Mouse (Mus musculus): Measurements from ENCODE around the gene Hist1h2bg. TPM values are rescaled to one million over a fixed set of nuclear protein-coding genes. Genes with fewer than 3 reads are reported as not detected.
"Not testable (repeated sequence)": the region's sequence is repeated elsewhere in the genome, so short reads cannot be mapped to it uniquely, and the experiment has no call there.

The Hist1h2bg gene
- polyA plus RNA-seq, 1 experiment, result 9.9 TPM

DNA sequence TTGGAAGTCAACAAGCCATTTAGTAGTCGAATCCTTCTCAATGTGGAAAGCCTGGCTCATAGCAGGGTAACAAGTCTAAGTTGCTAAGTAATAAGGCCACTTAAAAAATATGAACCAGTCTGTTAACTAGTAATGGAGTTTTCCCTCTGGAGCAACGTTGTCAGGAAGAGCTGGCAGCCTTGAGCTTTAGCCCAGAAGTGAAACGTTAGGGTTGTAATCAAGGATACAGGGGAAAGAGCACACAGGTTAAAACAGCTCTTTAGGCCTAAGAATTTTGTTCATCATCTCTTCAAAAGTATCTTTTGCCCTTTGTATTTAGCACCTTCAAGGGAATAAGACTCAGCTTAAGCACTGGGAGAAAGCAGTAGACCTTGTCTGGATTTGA, 20.4 kb upstream of the Hist1h2bg start:
- H3K36me3 ChIP-seq (ENCODE audit: control insufficient read depth, insufficient read depth), result no peaks in the 10 kb centered on the region

GRCm38 (mm10) chr13:23551146-23551834, 19.9 kb upstream of the Hist1h2bg start, which contains the start of gene Hist1h4f:
Gene Hist1h4f (minus strand): TSS chr13:23551648.
- not testable (repeated sequence) for H3K27me3 ChIP-seq (ENCODE audit: control insufficient read depth, insufficient read depth, insufficient read length)
- H3K4me3 ChIP-seq (ENCODE audit: insufficient read depth, poor library complexity, severe bottlenecking), result peak within 1 kb of the TSS; percentile 7
- peak; percentile 30 for TF ChIP-seq CEBPB (IDR thresholded peaks at IDR 0.05; ENCODE audit: low read depth)

More for the DNA sequence above, 20.4 kb upstream of the Hist1h2bg start:
- TF ChIP-seq MYOG (IDR thresholded peaks at IDR 0.05; ENCODE audit: control insufficient read depth, extremely low read depth, insufficient read length), result no peak
- TF ChIP-seq FOSL1 (IDR thresholded peaks at IDR 0.05; ENCODE audit: insufficient read depth, low read length, poor library complexity, severe bottlenecking), result no peak
- no peak for TF ChIP-seq MYOD1 (IDR thresholded peaks at IDR 0.05; ENCODE audit: control insufficient read depth, insufficient read length, low read depth)
- no peak for TF ChIP-seq USF1 (IDR thresholded peaks at IDR 0.05; ENCODE audit: low read depth)
- no peak for TF ChIP-seq MAX (IDR thresholded peaks at IDR 0.05)
- TF ChIP-seq CEBPB (IDR thresholded peaks at IDR 0.05; ENCODE audit: low read depth), result no peak
- TF ChIP-seq CTCF (IDR thresholded peaks at IDR 0.05; ENCODE audit: control insufficient read depth, insufficient read depth, insufficient read length), result no peak
- Histone ChIP-seq H3ac (ENCODE audit: control insufficient read depth, insufficient read length, low read depth) (peak overlapping the region; percentile 48), H3K27me3 (ENCODE audit: control insufficient read depth, insufficient read depth, insufficient read length) (no peaks in the 10 kb centered on the region), H3K79me2 (ENCODE audit: control insufficient read depth, insufficient read depth) (no peaks in the 10 kb centered on the region), H3K4me3 (ENCODE audit: insufficient read depth, poor library complexity, severe bottlenecking) (peak overlapping the region; percentile 7), H3K79me3 (ENCODE audit: low read depth) (no peaks in the 10 kb centered on the region)

GRCm38 (mm10) chr13:23551931-23552914, 19.0 kb upstream of the Hist1h2bg start:
- Histone ChIP-seq H3K27me3 (ENCODE audit: control insufficient read depth, insufficient read depth, insufficient read length) (no peaks in the 10 kb centered on the region), H3K79me2 (ENCODE audit: control insufficient read depth, insufficient read depth) (no peaks in the 10 kb centered on the region), H3K36me3 (ENCODE audit: control insufficient read depth, insufficient read depth) (no peaks in the 10 kb centered on the region), H3ac (ENCODE audit: control insufficient read depth, insufficient read length, low read depth) (no peak overlapping the region), H3K79me3 (ENCODE audit: low read depth) (no peaks in the 10 kb centered on the region), H3K4me3 (ENCODE audit: insufficient read depth, poor library complexity, severe bottlenecking) (no peak overlapping the region)
- TF ChIP-seq FOSL1 (IDR thresholded peaks at IDR 0.05; ENCODE audit: insufficient read depth, low read length, poor library complexity, severe bottlenecking) (no peak), CTCF (IDR thresholded peaks at IDR 0.05; ENCODE audit: control insufficient read depth, insufficient read depth, insufficient read length) (no peak), USF1 (IDR thresholded peaks at IDR 0.05; ENCODE audit: low read depth) (no peak), MYOD1 (IDR thresholded peaks at IDR 0.05; ENCODE audit: control insufficient read depth, insufficient read length, low read depth) (no peak), MAX (IDR thresholded peaks at IDR 0.05) (no peak), MYOG (IDR thresholded peaks at IDR 0.05; ENCODE audit: control insufficient read depth, extremely low read depth, insufficient read length) (no peak), CEBPB (IDR thresholded peaks at IDR 0.05; ENCODE audit: low read depth) (no peak)

More at GRCm38 (mm10) chr13:23551146-23551834, 19.9 kb upstream of the Hist1h2bg start, which contains the start of gene Hist1h4f:
- not testable (repeated sequence) for H3K79me2 ChIP-seq (ENCODE audit: control insufficient read depth, insufficient read depth); H3K79me3 ChIP-seq (ENCODE audit: low read depth); H3K36me3 ChIP-seq (ENCODE audit: control insufficient read depth, insufficient read depth)
- H3ac ChIP-seq (ENCODE audit: control insufficient read depth, insufficient read length, low read depth), result peak within 1 kb of the TSS; percentile 48

DNA sequence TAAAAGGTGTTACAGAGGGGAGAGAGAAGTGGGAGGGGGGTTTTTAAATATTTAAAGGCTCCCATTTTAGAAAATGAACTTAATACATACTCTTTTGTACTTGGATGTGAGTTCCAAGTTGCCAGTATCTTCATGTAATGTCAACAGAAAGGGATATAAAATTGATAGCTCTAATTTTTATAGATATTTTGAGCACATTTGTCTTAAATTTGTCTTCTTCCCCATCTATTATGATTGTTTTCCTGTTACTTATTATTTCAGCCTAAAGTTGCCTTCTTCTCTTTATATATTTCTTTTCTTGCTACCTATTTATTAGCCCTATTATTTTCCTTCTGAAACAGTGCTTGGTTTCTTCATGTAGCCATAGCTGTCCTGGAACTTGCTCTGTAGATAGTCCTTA, 18.2 kb upstream of the Hist1h2bg start, which contains the start of gene Hist1h1d:
TSS of gene Hist1h1d (plus strand) at position 301 of the 400 bp plus-strand sequence.
- Histone ChIP-seq H3ac (ENCODE audit: control insufficient read depth, insufficient read length, low read depth) (no peak within 1 kb of the TSS), H3K27me3 (ENCODE audit: control insufficient read depth, insufficient read depth, insufficient read length) (no peaks in the 10 kb centered on the region), H3K79me2 (ENCODE audit: control insufficient read depth, insufficient read depth) (no peaks in the 10 kb centered on the region), H3K79me3 (ENCODE audit: low read depth) (no peaks in the 10 kb centered on the region), H3K4me3 (ENCODE audit: insufficient read depth, poor library complexity, severe bottlenecking) (no peak within 1 kb of the TSS), H3K36me3 (ENCODE audit: control insufficient read depth, insufficient read depth) (no peaks in the 10 kb centered on the region)
- no peak for TF ChIP-seq MAX (IDR thresholded peaks at IDR 0.05)
- TF ChIP-seq CEBPB (IDR thresholded peaks at IDR 0.05; ENCODE audit: low read depth), result no peak
- no peak for TF ChIP-seq FOSL1 (IDR thresholded peaks at IDR 0.05; ENCODE audit: insufficient read depth, low read length, poor library complexity, severe bottlenecking)
- no peak for TF ChIP-seq USF1 (IDR thresholded peaks at IDR 0.05; ENCODE audit: low read depth)
- TF ChIP-seq MYOD1 (IDR thresholded peaks at IDR 0.05; ENCODE audit: control insufficient read depth, insufficient read length, low read depth), result no peak
- TF ChIP-seq MYOG (IDR thresholded peaks at IDR 0.05; ENCODE audit: control insufficient read depth, extremely low read depth, insufficient read length), result no peak
- TF ChIP-seq CTCF (IDR thresholded peaks at IDR 0.05; ENCODE audit: control insufficient read depth, insufficient read depth, insufficient read length), result no peak

DNA sequence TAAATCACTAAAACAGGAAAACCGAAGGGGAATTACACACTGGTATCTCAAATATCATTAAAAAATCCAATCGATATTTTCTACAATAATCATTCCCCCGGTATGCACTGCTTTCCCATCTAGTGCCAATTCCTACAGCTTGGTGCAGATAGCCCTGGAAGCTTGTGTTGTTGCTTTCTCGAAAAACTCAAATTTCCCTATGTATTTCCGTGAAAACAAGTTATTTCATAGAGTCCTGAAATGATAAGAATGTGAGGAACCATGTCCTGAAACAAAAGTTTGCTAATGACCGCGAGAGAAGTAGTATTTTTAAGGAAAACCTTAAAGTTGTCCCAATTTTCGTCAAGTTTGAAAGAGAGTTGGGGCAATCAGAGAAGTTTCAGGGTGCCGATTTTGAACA, 16.8 kb upstream of the Hist1h2bg start:
- Histone ChIP-seq H3K4me3 (ENCODE audit: insufficient read depth, poor library complexity, severe bottlenecking) (no peak overlapping the region), H3K79me2 (ENCODE audit: control insufficient read depth, insufficient read depth) (no peaks in the 10 kb centered on the region)
- TF ChIP-seq MYOD1 (IDR thresholded peaks at IDR 0.05; ENCODE audit: control insufficient read depth, insufficient read length, low read depth) (no peak), USF1 (IDR thresholded peaks at IDR 0.05; ENCODE audit: low read depth) (no peak), MYOG (IDR thresholded peaks at IDR 0.05; ENCODE audit: control insufficient read depth, extremely low read depth, insufficient read length) (no peak), CEBPB (IDR thresholded peaks at IDR 0.05; ENCODE audit: low read depth) (no peak), CTCF (IDR thresholded peaks at IDR 0.05; ENCODE audit: control insufficient read depth, insufficient read depth, insufficient read length) (no peak), MAX (IDR thresholded peaks at IDR 0.05) (no peak), FOSL1 (IDR thresholded peaks at IDR 0.05; ENCODE audit: insufficient read depth, low read length, poor library complexity, severe bottlenecking) (no peak)

More for the DNA sequence above, 16.8 kb upstream of the Hist1h2bg start:
- Histone ChIP-seq H3K27me3 (ENCODE audit: control insufficient read depth, insufficient read depth, insufficient read length) (no peaks in the 10 kb centered on the region), H3K36me3 (ENCODE audit: control insufficient read depth, insufficient read depth) (no peaks in the 10 kb centered on the region), H3ac (ENCODE audit: control insufficient read depth, insufficient read length, low read depth) (no peak overlapping the region), H3K79me3 (ENCODE audit: low read depth) (no peaks in the 10 kb centered on the region)

Measured in C2C12 (cell line).